Mouse (Mus musculus): ENCODE results near the gene Gm6482.
"Not testable (repeated sequence)": the region's sequence is repeated elsewhere in the genome, so short reads cannot be mapped to it uniquely, and the experiment has no call there.

Gm6482 gene

DNA sequence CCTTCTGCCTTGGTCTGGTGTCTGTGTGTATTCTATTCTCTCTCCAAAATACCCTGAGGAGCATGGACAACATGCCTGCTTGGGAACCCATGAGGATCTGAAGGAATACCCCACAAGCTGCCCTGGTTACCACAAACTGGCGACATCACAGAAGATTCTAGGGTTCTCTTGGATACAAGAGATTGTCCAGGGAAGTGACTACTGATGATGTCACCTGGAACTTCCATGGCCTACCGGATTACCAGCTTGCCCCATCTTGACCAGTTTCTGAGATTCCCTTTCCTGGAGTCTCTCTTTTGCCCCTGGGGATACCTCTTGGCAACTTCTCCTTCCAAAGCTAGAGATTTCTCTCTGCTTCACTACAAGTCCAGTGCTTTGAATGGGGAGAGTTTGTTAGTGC, at the start of gene Gm6482:
Gene Gm6482, minus strand, starts transcription at position 101 of the 400 bp plus-strand sequence.
- not testable (repeated sequence) for DNase-seq

DNA sequence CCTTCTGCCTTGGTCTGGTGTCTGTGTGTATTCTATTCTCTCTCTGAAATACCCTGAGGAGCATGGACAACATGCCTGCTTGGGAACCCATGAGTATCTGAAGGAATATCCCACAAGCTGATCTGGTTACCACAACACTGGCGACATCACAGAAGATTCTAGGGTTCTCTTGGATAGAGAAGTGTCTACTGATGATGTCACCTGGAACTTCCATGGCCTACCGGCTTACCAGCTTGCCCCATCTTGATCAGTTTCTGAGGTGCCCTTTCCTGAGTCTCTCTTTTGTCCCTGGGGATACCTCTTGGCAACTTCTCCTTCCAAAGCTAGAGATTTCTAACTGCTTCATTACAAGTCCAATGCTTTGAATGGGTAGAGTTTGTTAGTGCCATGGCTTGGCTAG, 45.3 kb upstream of the Gm6482 start, which contains the start of gene Gm7954:
Gene Gm7954, minus strand, starts transcription at position 101 of the 400 bp plus-strand sequence.
- DNase-seq = not testable (repeated sequence)

DNA sequence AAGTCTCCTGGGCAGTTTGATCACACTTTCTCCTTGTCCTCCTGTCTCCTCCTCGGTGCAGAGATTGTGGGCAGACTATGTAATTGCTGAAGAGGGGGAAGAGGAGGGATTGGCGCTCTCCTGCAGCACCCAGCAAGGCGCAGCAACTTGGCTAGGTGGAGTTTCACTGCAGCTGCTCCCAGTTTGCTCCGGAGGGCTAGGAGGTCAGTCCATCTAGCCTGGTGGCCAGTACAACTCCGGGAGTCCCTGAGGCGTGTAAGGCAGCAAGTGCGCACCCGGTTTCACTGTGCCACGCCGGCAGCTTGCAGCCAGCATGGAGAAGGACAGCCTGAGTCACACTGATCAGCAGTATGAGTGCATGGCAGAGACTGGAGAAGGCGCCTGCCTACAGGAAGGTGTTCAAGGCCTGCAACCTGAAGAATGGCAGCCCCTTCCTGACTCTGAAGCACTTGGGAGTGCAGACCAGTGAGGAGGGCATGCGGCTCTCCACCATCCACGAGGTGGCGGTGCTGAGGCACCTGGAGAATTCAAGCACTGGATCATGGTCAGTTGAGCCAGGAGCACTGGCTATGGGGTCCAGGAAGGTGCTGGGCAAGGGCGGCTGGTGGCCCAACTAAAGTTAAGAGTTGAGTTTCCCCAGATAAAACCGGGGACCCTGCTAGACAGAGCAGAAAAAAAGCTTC, 17.5 kb upstream of the Gm6482 start:
- peak; percentile 24 for DNase-seq

DNA sequence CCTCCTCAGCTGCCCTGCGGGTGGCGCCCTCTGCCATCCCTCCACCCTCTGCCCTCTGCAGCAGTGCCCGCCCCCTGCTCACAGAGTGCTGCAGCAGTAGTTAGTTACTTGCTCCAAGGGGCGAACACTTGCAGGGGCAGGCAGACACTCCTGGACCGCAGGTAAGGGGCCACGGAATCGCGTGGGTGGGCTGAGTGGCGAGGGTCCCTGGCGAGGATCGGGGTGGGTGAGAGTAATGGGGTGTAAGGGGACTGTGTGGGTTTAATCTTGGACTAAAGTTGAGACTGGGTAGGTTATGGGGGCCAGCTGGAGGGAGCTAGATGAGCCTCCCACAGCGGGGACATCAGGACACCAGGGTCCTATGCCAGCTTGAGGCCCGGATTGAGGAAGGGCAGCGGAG, 16.6 kb upstream of the Gm6482 start:
- peak; percentile 1 for DNase-seq

DNA sequence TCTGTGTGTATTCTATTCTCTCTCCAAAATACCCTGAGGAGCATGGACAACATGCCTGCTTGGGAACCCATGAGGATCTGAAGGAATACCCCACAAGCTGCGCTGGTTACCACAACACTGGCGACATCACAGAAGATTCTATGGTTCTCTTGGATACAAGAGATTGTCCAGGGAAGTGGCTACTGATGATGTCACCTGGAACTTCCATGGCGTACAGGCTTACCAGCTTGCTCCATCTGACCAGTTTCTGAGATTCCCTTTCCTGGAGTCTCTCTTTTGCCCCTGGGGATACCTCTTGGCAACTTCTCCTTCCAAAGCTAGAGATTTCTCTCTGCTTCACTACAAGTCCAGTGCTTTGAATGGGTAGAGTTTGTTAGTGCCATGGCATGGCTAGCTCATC, 21.8 kb downstream of the Gm6482 start, which contains the start of gene Gm7945:
Gene Gm7945, minus strand, starts transcription at position 101 of the 400 bp plus-strand sequence.
- not testable (repeated sequence) for DNase-seq

Measured in kidney, adult 11 months (tissue).